Mouse (Mus musculus) lung, adult 2 months (tissue): Measurements from ENCODE around the gene Gm20696.

Source experiments
- CTCF ChIP-seq: fragments of 200-500 bp; IDR thresholded peaks from 2 replicates; pipeline ENCODE4 v1.5.1; 2011; ENCODE audit warnings: mild to moderate bottlenecking, low read length, control low read depth; ENCODE audit not compliant: insufficient read depth
- POLR2A ChIP-seq: fragments of 200-500 bp; IDR thresholded peaks from 2 replicates; pipeline ENCODE4 v1.6.1; 2011; ENCODE audit warnings: low read depth, mild to moderate bottlenecking, control low read depth, low read length, borderline replicate concordance; ENCODE audit errors: extremely low read depth

DNA sequence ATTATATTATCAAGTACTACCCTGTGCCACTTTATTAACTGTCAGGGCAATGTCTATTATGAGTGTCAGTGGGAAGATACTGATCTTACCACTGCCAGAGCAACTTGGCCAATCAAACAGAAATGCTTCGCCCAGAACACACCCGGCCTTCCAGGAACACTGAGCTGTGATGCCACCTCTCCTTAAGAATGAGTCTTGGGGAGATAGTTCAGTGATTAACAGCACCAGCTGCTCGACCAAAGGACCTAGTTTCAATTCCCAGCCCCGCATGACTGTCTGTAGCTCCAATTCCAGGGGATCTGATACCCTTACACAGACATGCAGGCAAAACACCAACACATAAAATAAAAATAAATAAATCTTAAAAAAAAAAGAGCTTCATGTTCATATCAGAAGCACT lies 207.8 kb downstream of the Gm20696 start:
- TF ChIP-seq CTCF (no peak), POLR2A (no peak)
